Mouse (Mus musculus) hindbrain, postnatal 0 days (tissue): Measurements from ENCODE around the gene P4ha2. TPM values are rescaled to one million over a fixed set of nuclear protein-coding genes. Genes with fewer than 3 reads are reported as not detected.
"Not testable (repeated sequence)": the region's sequence is repeated elsewhere in the genome, so short reads cannot be mapped to it uniquely, and the experiment has no call there.

ENCODE experiments used
- ATAC-seq: fragments of 200-750 bp; cut with Nextera tagmentation; 2 replicates; pipeline ENCODE4 v1.8.0; 2017; ENCODE audit warnings: mild to moderate bottlenecking, moderate TSS enrichment, moderate library complexity
- DNase-seq: peaks from one replicate; pipeline ENCODE4 v3.0.0-alpha.2; 2015; ENCODE audit warnings: low spot score
- H3K27ac ChIP-seq: fragments of 300-500 bp; sonication (generic); 2 replicates; pipeline ENCODE4 v1.5.1; 2014; ENCODE audit warnings: mild to moderate bottlenecking
- H3K27me3 ChIP-seq: fragments of 300-500 bp; sonication (generic); 2 replicates; pipeline ENCODE4 v1.6.1; 2014; ENCODE audit warnings: low read length, mixed read lengths; ENCODE audit not compliant: insufficient read depth
- H3K36me3 ChIP-seq: fragments of 300-500 bp; sonication (generic); 2 replicates; pipeline ENCODE4 v1.6.1; 2014; ENCODE audit warnings: low read length, mixed read lengths; ENCODE audit not compliant: insufficient read depth
- H3K4me1 ChIP-seq: fragments of 300-500 bp; sonication (generic); 2 replicates; pipeline ENCODE4 v1.6.1; 2014; ENCODE audit warnings: antibody characterized with exemption, low read length, mixed read lengths; ENCODE audit not compliant: insufficient read depth
- H3K4me2 ChIP-seq: fragments of 300-500 bp; sonication (generic); 2 replicates; pipeline ENCODE4 v1.6.1; 2014; ENCODE audit warnings: low read depth, mild to moderate bottlenecking, low read length, moderate library complexity, mixed read lengths
- H3K4me3 ChIP-seq: fragments of 300-500 bp; sonication (generic); 2 replicates; pipeline ENCODE4 v1.5.1; 2014; ENCODE audit warnings: low read length
- H3K9ac ChIP-seq: fragments of 300-500 bp; sonication (generic); replicated peaks from 2 replicates; pipeline ENCODE4 v1.6.1; 2014; ENCODE audit warnings: mild to moderate bottlenecking, low read length, moderate library complexity, mixed read lengths
- H3K9me3 ChIP-seq: fragments of 300-500 bp; sonication (generic); 2 replicates; pipeline ENCODE4 v1.6.1; 2016; ENCODE audit warnings: low read length, mixed read lengths
- CTCF ChIP-seq: IDR thresholded peaks from 2 replicates; pipeline ENCODE4 v1.5.1; 2016; ENCODE audit warnings: antibody characterized with exemption, control low read depth, low read depth
- WGBS: fragments of 180-500 bp; shearing (Covaris S2); extraction: QIAGEN DNeasy Blood & Tissue Kit; methylation state at CpG from one replicate; pipeline ENCODE4 v1.1.7; 2014; 5-methylcytosine and 5-hydroxymethylcytosine counted together
- polyA plus RNA-seq: library from polyadenylated mRNA; unstranded; fragments of >200 nt; fragmentation: Nextera tagmentation; extraction: Ambion mirVana; gene quantifications from 2 replicates; pipeline ENCODE4 v1.2.1, GENCODE M21; 2015
- total RNA-seq: library from RNA; depleted of rRNA; stranded (reverse); fragments of >200 nt; gene quantifications from 2 replicates; pipeline ENCODE4 v1.2.3, GENCODE M21; 2014

P4ha2 gene
- total and polyA plus RNA-seq, 2 experiments from 2014 or later: 9.0 to 9.7 TPM

DNA sequence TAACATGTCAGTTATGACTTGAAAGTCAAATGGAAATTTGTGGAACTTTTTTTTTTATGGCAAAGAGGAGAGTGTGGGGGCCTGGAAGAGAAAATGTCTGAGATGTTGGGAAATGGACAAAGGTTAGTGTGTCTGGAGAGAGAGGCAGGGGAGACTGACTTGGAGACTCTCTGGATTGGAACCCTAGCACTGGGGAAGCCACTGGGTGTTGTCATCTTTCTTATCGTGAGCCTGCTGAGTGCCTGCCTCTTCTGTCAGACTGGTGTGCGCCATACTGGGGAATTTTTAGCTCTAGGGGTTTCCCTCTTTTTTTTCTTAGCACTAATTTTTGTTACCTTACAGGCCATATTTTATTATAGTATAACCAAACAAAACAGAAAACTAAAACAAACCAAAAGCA, 27.5 kb downstream of the P4ha2 start:
- no peak overlapping the region for H3K4me2 ChIP-seq
- no peak overlapping the region for H3K4me3 ChIP-seq
- ATAC-seq (no peak), DNase-seq (no peak)
- TF ChIP-seq CTCF: no peak
- WGBS: 52% methylated on average over 2 of the region's 2 CpGs
- H3K4me1 ChIP-seq: no peaks in the 10 kb centered on the region; the same call in 1 of the 2 replicates
- no peak overlapping the region for H3K27ac ChIP-seq
- H3K9me3 ChIP-seq: no peaks in the 10 kb centered on the region
- H3K27me3 ChIP-seq: no peaks in the 10 kb centered on the region
- no peak overlapping the region for H3K9ac ChIP-seq
- no peaks in the 10 kb centered on the region; the same call in 1 of the 2 replicates for H3K36me3 ChIP-seq

DNA sequence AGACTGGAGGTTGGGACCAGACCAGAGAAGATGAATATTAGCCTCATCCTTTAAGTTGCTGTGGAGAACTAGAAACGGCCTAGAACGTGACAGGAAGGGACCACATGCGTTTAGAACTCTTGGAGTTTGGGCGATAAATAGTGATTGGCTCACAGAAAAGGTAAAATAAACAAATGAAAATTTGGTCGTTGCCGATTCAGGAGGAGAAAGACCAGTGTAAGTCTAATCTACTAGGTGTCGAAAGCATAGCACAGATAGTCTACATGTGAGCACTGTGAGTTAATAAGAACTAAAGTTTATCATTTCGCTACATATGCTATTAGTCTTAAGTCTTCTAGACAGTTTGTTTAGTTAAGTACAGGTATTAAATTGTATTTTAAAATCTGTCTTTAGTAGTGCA, 30.1 kb downstream of the P4ha2 start:
- no peaks in the 10 kb centered on the region; the same call in 1 of the 2 replicates for H3K4me1 ChIP-seq
- 94% methylated on average over 8 of the region's 8 CpGs for WGBS
- TF ChIP-seq CTCF: no peak
- H3K27ac ChIP-seq: no peak overlapping the region
- H3K9me3 ChIP-seq: no peaks in the 10 kb centered on the region
- no peak overlapping the region for H3K9ac ChIP-seq
- H3K4me2 ChIP-seq: no peak overlapping the region
- no peaks in the 10 kb centered on the region for H3K27me3 ChIP-seq
- no peak for ATAC-seq
- no peak overlapping the region for H3K4me3 ChIP-seq
- no peak for DNase-seq
- H3K36me3 ChIP-seq: no peaks in the 10 kb centered on the region; the same call in 1 of the 2 replicates

DNA sequence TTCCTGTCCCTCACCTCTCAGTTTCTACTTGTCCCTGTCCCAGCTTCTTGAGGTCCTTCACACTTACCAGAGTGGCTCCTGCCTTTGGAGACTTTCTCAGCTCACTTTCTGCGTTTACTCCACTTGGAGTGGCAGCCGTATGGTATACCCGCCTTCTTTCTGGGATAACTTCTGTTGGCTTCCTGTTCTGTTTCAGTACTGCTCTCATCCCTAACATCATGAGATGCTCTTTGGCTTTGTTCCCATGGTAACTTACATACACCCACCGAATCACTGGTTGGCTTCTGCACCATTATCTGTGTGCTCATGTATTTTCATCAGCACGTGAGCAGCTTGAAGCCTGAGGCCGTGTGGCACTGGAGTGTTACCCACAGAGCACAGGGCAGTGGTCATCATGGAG, 30.8 kb downstream of the P4ha2 start:
- ATAC-seq (no peak), DNase-seq (no peak)
- H3K4me2 ChIP-seq: no peak overlapping the region
- H3K27ac ChIP-seq: no peak overlapping the region
- no peaks in the 10 kb centered on the region; the same call in 1 of the 2 replicates for H3K4me1 ChIP-seq
- no peak overlapping the region for H3K4me3 ChIP-seq
- no peaks in the 10 kb centered on the region for H3K9me3 ChIP-seq
- WGBS: 72% methylated on average over 6 of the region's 6 CpGs
- no peaks in the 10 kb centered on the region; the same call in 1 of the 2 replicates for H3K36me3 ChIP-seq
- no peak overlapping the region for H3K9ac ChIP-seq
- TF ChIP-seq CTCF: no peak
- no peaks in the 10 kb centered on the region for H3K27me3 ChIP-seq

DNA sequence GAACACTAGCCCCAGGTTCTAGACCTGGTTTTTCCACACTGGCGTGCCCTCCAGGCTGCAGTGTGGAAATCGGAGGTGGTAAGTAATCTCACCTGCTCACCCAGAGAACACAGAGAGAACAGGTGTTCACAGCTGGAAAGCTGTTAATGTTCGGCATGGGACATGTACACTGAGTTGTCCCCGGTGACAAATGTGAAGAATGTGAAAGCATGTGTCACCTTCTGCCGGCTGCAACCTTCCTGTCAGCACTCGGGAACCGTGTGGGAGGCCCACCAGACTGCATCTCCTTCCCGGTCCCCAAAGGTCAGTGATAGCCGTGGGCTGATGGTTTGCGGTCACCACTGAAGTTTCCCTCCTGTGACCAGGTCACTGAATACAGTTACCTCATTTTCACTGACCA, 32.4 kb downstream of the P4ha2 start:
- ATAC-seq (no peak), DNase-seq (no peak)
- WGBS: 77% methylated on average over 10 of the region's 10 CpGs
- no peak for TF ChIP-seq CTCF
- Histone ChIP-seq H3K4me2 (no peak overlapping the region), H3K27me3 (no peaks in the 10 kb centered on the region), H3K9me3 (no peaks in the 10 kb centered on the region), H3K4me3 (no peak overlapping the region), H3K27ac (no peak overlapping the region), H3K4me1 (no peaks in the 10 kb centered on the region; the same call in 1 of the 2 replicates), H3K9ac (no peak overlapping the region), H3K36me3 (no peaks in the 10 kb centered on the region; the same call in 1 of the 2 replicates)

DNA sequence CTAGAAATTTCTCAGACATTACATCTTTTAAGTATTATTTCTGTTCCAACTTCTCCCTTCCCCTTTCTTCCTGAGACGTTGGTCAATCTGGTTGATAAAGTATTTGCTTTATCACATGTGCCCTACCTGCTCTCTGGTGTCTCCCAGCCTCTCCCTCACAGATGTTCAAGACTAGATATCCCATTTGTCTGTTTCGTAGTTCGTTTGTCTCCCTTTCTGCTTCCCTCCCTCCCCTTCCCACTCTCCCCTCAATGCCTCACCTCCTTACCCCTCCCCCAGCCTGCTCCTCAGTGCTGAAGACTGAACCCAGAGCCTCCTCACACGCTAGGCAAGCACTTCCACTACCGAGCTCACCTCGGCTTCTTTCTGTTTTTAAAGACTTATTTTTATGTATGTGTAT, 35.0 kb downstream of the P4ha2 start:
- TF ChIP-seq CTCF: no peak
- 77% methylated on average over 6 of the region's 6 CpGs for WGBS

DNA sequence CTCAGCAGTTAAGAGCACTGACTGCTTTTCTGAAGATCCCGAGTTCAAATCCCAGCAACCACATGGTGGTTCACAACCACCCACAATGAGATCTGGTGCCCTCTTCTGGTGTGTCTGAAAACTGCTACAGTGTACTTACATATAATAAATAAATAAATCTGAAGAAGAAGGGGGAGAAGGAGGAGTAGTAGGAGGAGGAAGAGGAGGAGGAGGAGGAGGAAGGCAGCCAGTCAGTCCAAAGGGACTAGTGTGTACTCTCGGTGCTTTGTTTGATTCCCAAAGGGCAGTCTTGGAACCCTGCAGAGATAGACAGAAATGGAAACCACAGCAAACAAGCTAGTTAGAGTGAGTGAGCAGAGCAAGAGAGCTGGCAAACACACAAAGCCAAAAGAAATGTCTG, 40.3 kb downstream of the P4ha2 start:
- not testable (repeated sequence) for H3K27me3 ChIP-seq, H3K27ac ChIP-seq, H3K4me3 ChIP-seq, H3K9ac ChIP-seq, ATAC-seq, H3K9me3 ChIP-seq, H3K4me2 ChIP-seq, DNase-seq, H3K36me3 ChIP-seq, H3K4me1 ChIP-seq
- 35% methylated on average over 2 of the region's 2 CpGs for WGBS

More for the DNA sequence above, 35.0 kb downstream of the P4ha2 start:
- no peaks in the 10 kb centered on the region for H3K27me3 ChIP-seq
- H3K9me3 ChIP-seq: no peaks in the 10 kb centered on the region
- H3K27ac ChIP-seq: no peak overlapping the region
- ATAC-seq (no peak), DNase-seq (no peak)
- no peak overlapping the region for H3K4me2 ChIP-seq
- no peak overlapping the region for H3K4me3 ChIP-seq
- no peaks in the 10 kb centered on the region for H3K4me1 ChIP-seq
- H3K36me3 ChIP-seq: no peaks in the 10 kb centered on the region; the same call in 1 of the 2 replicates
- no peak overlapping the region for H3K9ac ChIP-seq

DNA sequence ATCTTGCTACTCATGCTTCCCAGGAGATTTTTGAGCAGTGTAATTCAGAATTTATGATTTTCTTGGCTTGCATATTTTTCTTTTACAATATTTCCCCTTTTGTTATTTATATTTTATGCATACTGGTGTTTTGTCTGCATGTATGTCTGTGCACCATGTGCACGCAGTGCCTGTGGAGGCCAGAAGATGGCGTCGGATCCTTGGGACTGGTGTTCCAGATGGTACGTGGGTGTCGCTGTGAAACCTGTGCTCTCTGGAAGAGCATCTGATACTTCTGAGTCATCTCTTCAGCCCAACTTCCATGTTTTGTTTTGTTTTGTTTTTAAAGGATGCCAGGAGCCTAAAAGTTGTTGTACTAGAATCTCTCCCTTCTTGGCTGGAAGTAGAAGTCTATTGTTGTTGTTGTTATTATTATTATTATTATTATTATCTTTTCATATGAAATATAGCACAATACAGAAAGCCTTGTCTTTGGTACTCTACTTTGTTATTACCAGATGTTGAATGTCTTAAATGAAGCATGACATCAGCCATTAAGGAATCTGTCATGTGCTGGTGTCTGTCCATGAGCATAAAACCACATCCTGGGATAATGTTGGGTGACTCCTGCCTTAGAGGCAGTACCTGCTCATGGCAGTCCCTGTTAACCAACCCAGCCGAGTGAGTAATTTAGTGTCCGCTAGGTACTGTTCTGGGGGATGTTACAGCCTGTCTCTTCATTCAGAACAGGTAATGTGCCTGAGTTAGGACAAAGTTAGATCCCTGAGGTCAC, 41.5 kb downstream of the P4ha2 start:
- TF ChIP-seq CTCF: peak; percentile 31
- H3K27ac ChIP-seq: no peak overlapping the region
- no peak for DNase-seq
- H3K36me3 ChIP-seq: no peaks in the 10 kb centered on the region
- no peaks in the 10 kb centered on the region for H3K27me3 ChIP-seq
- 87% methylated on average over 7 of the region's 7 CpGs for WGBS
- H3K4me3 ChIP-seq: no peak overlapping the region
- no peaks in the 10 kb centered on the region for H3K4me1 ChIP-seq
- no peak for ATAC-seq
- no peak overlapping the region for H3K4me2 ChIP-seq
- no peak overlapping the region for H3K9ac ChIP-seq
- H3K9me3 ChIP-seq: no peaks in the 10 kb centered on the region
